Mouse (Mus musculus) frontal cortex, postnatal 10 days (tissue): ENCODE measurements at regions not wholly inside any gene's neighbourhood (a gene's known extent, or its start where the extent isn't known, plus 50 kb on each side); places are given as distances from the start of the nearest gene placed in this dataset.
A peak's percentile ranks its signal among the peaks of the same experiment; 100 is the strongest.

Experiments used
- DNase-seq, 2 experiments: peaks; one replicate each; pipeline ENCODE4 v3.0.0; 2022; ENCODE audit warnings: low spot score in 2 of 2, mixed read lengths in 1 of 2

DNA sequence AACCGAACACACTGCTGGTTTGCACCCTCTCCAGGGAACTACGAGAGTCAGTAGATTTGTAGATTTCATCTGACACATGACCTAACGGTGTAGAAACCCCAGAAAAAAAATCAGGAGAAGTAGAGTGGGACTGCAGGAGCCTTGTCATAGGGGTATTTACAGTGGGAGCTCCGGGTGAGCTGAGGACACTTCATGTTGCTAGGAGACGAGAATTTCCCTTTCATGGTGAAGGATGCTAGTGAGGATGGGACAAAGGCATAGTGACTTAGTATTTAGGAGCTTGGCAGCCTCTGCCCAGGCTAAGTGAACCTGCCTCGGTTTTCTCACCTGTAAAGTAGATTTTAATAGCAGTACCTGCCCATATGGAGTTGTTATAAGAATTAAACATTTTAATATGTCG lies 52.8 kb upstream of the Epha4 start:
- peak; percentile 36 to 48 for DNase-seq
